Mouse (Mus musculus): Measurements from ENCODE around the gene Ccdc127. TPM values are rescaled to one million over a fixed set of nuclear protein-coding genes. Genes with fewer than 3 reads are reported as not detected.

Ccdc127 gene
- polyA plus RNA-seq (2015; fragmentation: Nextera tagmentation; extraction: Ambion mirVana): 43.1 and 45.9 TPM in 2 replicates

- no peaks in the 10 kb centered on the region for H3K9me3 ChIP-seq (replicated peaks; ENCODE audit: control insufficient read depth, low read length, poor library complexity, severe bottlenecking)
- H3K27ac ChIP-seq (ENCODE audit: low read length): peak within 1 kb of the TSS; percentile 83
- peaks cover 20% of the 10 kb centered on the region for H3K4me1 ChIP-seq (ENCODE audit: control insufficient read depth, insufficient read depth, low read length)
- peak within 1 kb of the TSS; percentile 87 for H3K4me3 ChIP-seq (ENCODE audit: low read depth, low read length)
- H3K27me3 ChIP-seq (ENCODE audit: control insufficient read depth, insufficient read depth, low read depth, low read length): no peaks in the 10 kb centered on the region
- peak; percentile 99 for ATAC-seq
- 0 out of 2 replicates have a peak, but pooled peaks cover 2% of the 10 kb centered on the region for H3K36me3 ChIP-seq (ENCODE audit: control insufficient read depth, insufficient read depth, low read length)
- 2% methylated on average over 57 of the region's 57 CpGs for WGBS
- H3K9ac ChIP-seq (ENCODE audit: low read depth, low read length): peak within 1 kb of the TSS; percentile 91
- peak within 1 kb of the TSS; percentile 70 for H3K4me2 ChIP-seq (ENCODE audit: low read length)
These were observed at the start of gene Ccdc127, which contains the start of gene Sdha for GRCm38 (mm10) chr13:74349566-74350434. Ccdc127 (plus strand) TSS chr13:74350309. Sdha (minus strand) TSS chr13:74350280.

- no peaks in the 10 kb centered on the region for H3K4me1 ChIP-seq (ENCODE audit: control insufficient read depth, insufficient read depth, low read length)
- no peaks in the 10 kb centered on the region for H3K27me3 ChIP-seq (ENCODE audit: control insufficient read depth, insufficient read depth, low read depth, low read length)
- H3K27ac ChIP-seq (ENCODE audit: low read length): no peak overlapping the region
- ATAC-seq: peak; percentile 89
- H3K9me3 ChIP-seq (replicated peaks; ENCODE audit: control insufficient read depth, low read length, poor library complexity, severe bottlenecking): no peaks in the 10 kb centered on the region
- H3K36me3 ChIP-seq (ENCODE audit: control insufficient read depth, insufficient read depth, low read length): peaks cover 23% of the 10 kb centered on the region
- 47% methylated on average over 4 of the region's 4 CpGs for WGBS
- H3K9ac ChIP-seq (ENCODE audit: low read depth, low read length): no peak overlapping the region
- H3K4me2 ChIP-seq (ENCODE audit: low read length): no peak overlapping the region
- H3K4me3 ChIP-seq (ENCODE audit: low read depth, low read length): no peak overlapping the region
These were observed 49.0 kb upstream of the Ccdc127 start for GRCm38 (mm10) chr13:74300925-74301606.

- peak; percentile 67 for ATAC-seq
- 78% methylated on average over 6 of the region's 6 CpGs for WGBS
- no peak overlapping the region for H3K9ac ChIP-seq (ENCODE audit: low read depth, low read length)
- H3K27me3 ChIP-seq (ENCODE audit: control insufficient read depth, insufficient read depth, low read depth, low read length): no peaks in the 10 kb centered on the region
- H3K36me3 ChIP-seq (ENCODE audit: control insufficient read depth, insufficient read depth, low read length): peaks cover 23% of the 10 kb centered on the region
- no peaks in the 10 kb centered on the region for H3K9me3 ChIP-seq (replicated peaks; ENCODE audit: control insufficient read depth, low read length, poor library complexity, severe bottlenecking)
- H3K4me2 ChIP-seq (ENCODE audit: low read length): no peak overlapping the region
- H3K27ac ChIP-seq (ENCODE audit: low read length): no peak overlapping the region
- H3K4me1 ChIP-seq (ENCODE audit: control insufficient read depth, insufficient read depth, low read length): no peaks in the 10 kb centered on the region
- H3K4me3 ChIP-seq (ENCODE audit: low read depth, low read length): no peak overlapping the region
These were observed 48.5 kb upstream of the Ccdc127 start for GRCm38 (mm10) chr13:74301607-74301984.

GRCm38 (mm10) chr13:74302050-74303037 is 47.8 kb upstream of the Ccdc127 start:
- no peaks in the 10 kb centered on the region for H3K27me3 ChIP-seq (ENCODE audit: control insufficient read depth, insufficient read depth, low read depth, low read length)
- no peak for ATAC-seq
- H3K4me1 ChIP-seq (ENCODE audit: control insufficient read depth, insufficient read depth, low read length): no peaks in the 10 kb centered on the region
- H3K9me3 ChIP-seq (replicated peaks; ENCODE audit: control insufficient read depth, low read length, poor library complexity, severe bottlenecking): no peaks in the 10 kb centered on the region
- no peak overlapping the region for H3K9ac ChIP-seq (ENCODE audit: low read depth, low read length)
- H3K36me3 ChIP-seq (ENCODE audit: control insufficient read depth, insufficient read depth, low read length): peaks cover 23% of the 10 kb centered on the region
- H3K4me2 ChIP-seq (ENCODE audit: low read length): no peak overlapping the region
- no peak overlapping the region for H3K27ac ChIP-seq (ENCODE audit: low read length)
- no peak overlapping the region for H3K4me3 ChIP-seq (ENCODE audit: low read depth, low read length)
- 83% methylated on average over 10 of the region's 10 CpGs for WGBS

- no peak overlapping the region for H3K4me2 ChIP-seq (ENCODE audit: low read length)
- no peak for ATAC-seq
- H3K9me3 ChIP-seq (replicated peaks; ENCODE audit: control insufficient read depth, low read length, poor library complexity, severe bottlenecking): no peaks in the 10 kb centered on the region
- H3K36me3 ChIP-seq (ENCODE audit: control insufficient read depth, insufficient read depth, low read length): peaks cover 26% of the 10 kb centered on the region
- H3K27me3 ChIP-seq (ENCODE audit: control insufficient read depth, insufficient read depth, low read depth, low read length): no peaks in the 10 kb centered on the region
- no peak overlapping the region for H3K4me3 ChIP-seq (ENCODE audit: low read depth, low read length)
- WGBS: 93% methylated on average over 6 of the region's 6 CpGs
- H3K4me1 ChIP-seq (ENCODE audit: control insufficient read depth, insufficient read depth, low read length): no peaks in the 10 kb centered on the region
- H3K27ac ChIP-seq (ENCODE audit: low read length): no peak overlapping the region
- no peak overlapping the region for H3K9ac ChIP-seq (ENCODE audit: low read depth, low read length)
These were observed 44.7 kb upstream of the Ccdc127 start for GRCm38 (mm10) chr13:74305380-74305779.

GRCm38 (mm10) chr13:74305780-74306179 is 44.3 kb upstream of the Ccdc127 start:
- peaks cover 27% of the 10 kb centered on the region for H3K36me3 ChIP-seq (ENCODE audit: control insufficient read depth, insufficient read depth, low read length)
- H3K27me3 ChIP-seq (ENCODE audit: control insufficient read depth, insufficient read depth, low read depth, low read length): no peaks in the 10 kb centered on the region
- no peak overlapping the region for H3K4me2 ChIP-seq (ENCODE audit: low read length)
- H3K9me3 ChIP-seq (replicated peaks; ENCODE audit: control insufficient read depth, low read length, poor library complexity, severe bottlenecking): no peaks in the 10 kb centered on the region
- no peak for ATAC-seq
- no peak overlapping the region for H3K27ac ChIP-seq (ENCODE audit: low read length)
- WGBS: 97% methylated on average over 1 of the region's 1 CpGs
- no peak overlapping the region for H3K4me3 ChIP-seq (ENCODE audit: low read depth, low read length)
- H3K9ac ChIP-seq (ENCODE audit: low read depth, low read length): no peak overlapping the region
- H3K4me1 ChIP-seq (ENCODE audit: control insufficient read depth, insufficient read depth, low read length): no peaks in the 10 kb centered on the region

GRCm38 (mm10) chr13:74314616-74315015 is 35.5 kb upstream of the Ccdc127 start:
- 95% methylated on average over 3 of the region's 3 CpGs for WGBS
- no peak for ATAC-seq

GRCm38 (mm10) chr13:74316386-74316785 is 33.7 kb upstream of the Ccdc127 start:
- peak overlapping the region; percentile 88 for H3K4me2 ChIP-seq (ENCODE audit: low read length)
- no peaks in the 10 kb centered on the region for H3K27me3 ChIP-seq (ENCODE audit: control insufficient read depth, insufficient read depth, low read depth, low read length)
- H3K36me3 ChIP-seq (ENCODE audit: control insufficient read depth, insufficient read depth, low read length): peaks cover 10% of the 10 kb centered on the region
- H3K9ac ChIP-seq (ENCODE audit: low read depth, low read length): peak overlapping the region; percentile 79
- H3K4me3 ChIP-seq (ENCODE audit: low read depth, low read length): peak overlapping the region; percentile 65
- H3K4me1 ChIP-seq (ENCODE audit: control insufficient read depth, insufficient read depth, low read length): peaks cover 13% of the 10 kb centered on the region
- H3K9me3 ChIP-seq (replicated peaks; ENCODE audit: control insufficient read depth, low read length, poor library complexity, severe bottlenecking): no peaks in the 10 kb centered on the region
- WGBS: 37% methylated on average over 4 of the region's 4 CpGs
- peak overlapping the region; percentile 47; the same call in 1 of the 2 replicates for H3K27ac ChIP-seq (ENCODE audit: low read length)
- ATAC-seq: no peak

More at GRCm38 (mm10) chr13:74314616-74315015, 35.5 kb upstream of the Ccdc127 start:
- Histone ChIP-seq H3K4me3 (ENCODE audit: low read depth, low read length) (no peak overlapping the region), H3K4me2 (ENCODE audit: low read length) (no peak overlapping the region), H3K4me1 (ENCODE audit: control insufficient read depth, insufficient read depth, low read length) (peaks cover 13% of the 10 kb centered on the region), H3K27me3 (ENCODE audit: control insufficient read depth, insufficient read depth, low read depth, low read length) (no peaks in the 10 kb centered on the region), H3K9ac (ENCODE audit: low read depth, low read length) (no peak overlapping the region), H3K27ac (ENCODE audit: low read length) (no peak overlapping the region), H3K9me3 (replicated peaks; ENCODE audit: control insufficient read depth, low read length, poor library complexity, severe bottlenecking) (no peaks in the 10 kb centered on the region), H3K36me3 (ENCODE audit: control insufficient read depth, insufficient read depth, low read length) (0 out of 2 replicates have a peak, but pooled peaks cover 3% of the 10 kb centered on the region)

Data from midbrain, embryonic 16.5 days (tissue).